ENCODE assay signal across 16 mouse cellular contexts in the genomic region with DNA sequence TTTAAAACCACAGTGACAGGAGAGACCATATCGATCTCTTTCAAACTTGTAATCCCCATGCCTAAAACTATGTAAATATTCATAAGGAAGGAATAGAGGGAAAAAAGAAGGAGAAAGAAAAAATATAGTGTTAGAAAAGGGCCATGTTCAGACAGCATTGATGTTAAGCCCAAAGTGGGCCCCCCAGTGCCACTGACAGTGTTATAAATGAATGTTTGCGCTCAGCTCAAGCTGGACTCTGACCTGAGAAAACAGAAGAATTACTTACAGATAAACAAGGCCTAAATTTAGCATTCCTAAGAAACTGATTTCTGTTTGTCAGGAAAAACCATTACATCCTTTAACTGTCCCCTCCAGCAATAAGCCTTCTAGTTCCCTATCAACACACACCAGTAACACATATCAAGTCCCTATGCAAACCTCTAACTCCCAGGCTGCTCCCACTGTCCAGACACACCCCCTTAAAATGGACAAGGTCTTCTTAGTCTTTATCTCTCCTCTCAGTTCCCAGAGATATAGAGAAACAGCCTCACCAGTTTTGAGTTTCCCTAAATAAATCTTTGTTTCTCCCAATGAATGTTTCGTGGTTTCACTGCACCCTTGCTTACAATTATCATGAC.
"Had no signal": no experiment of that assay in that cellular context is flagged by ENCODE, and none has a peak within 500 bp of the region (broad histone marks: within the 10 kb centered on the region; RNA-seq: fewer than 3 reads in every experiment).

No protein-coding gene starts in this region.

- DNase-seq: kidney, adult 11 months; kidney, adult 9 months; kidney, postnatal 25 days; layer of hippocampus, adult 9-11 months; layer of hippocampus, postnatal 36 days; lung, adult 2 months; lung, postnatal 14 days; lung, postnatal 4 days; midbrain, embryonic 14.5 days; thymus, adult 2 months; thymus, postnatal 14 days; thymus, postnatal 4 days had no signal

- H3K9me3 ChIP-seq: liver, embryonic 15.5 days had no signal

- H3K4me3 ChIP-seq: layer of hippocampus, adult 2 months; left cerebral cortex, adult 2 months; liver, embryonic 15.5 days had no signal

- H3K27ac ChIP-seq: layer of hippocampus, adult 2 months; left cerebral cortex, adult 2 months; liver, embryonic 15.5 days had no signal

- H3K27me3 ChIP-seq: liver, embryonic 15.5 days had no signal

- H3K4me2 ChIP-seq: liver, embryonic 15.5 days; midbrain, embryonic 11.5 days had no signal

- H3K36me3 ChIP-seq: liver, embryonic 15.5 days had no signal

- H3K4me1 ChIP-seq: liver, embryonic 15.5 days had no signal

- H3K9ac ChIP-seq: liver, embryonic 15.5 days had no signal
